Mouse (Mus musculus) retina, embryonic 14.5 days (tissue): ENCODE measurements around the gene Adamts5.

Source experiments
- DNase-seq: peaks from one replicate; pipeline ENCODE4 v3.0.0-alpha.2; 2015; ENCODE audit warnings: low spot score

Gene Adamts5

GRCm38 (mm10) chr16:85822330-85822916, 79.2 kb downstream of the Adamts5 start:
- no peak for DNase-seq

- peak; percentile 67 for DNase-seq
Observed at GRCm38 (mm10) chr16:85819808-85820458, 81.7 kb downstream of the Adamts5 start.

DNA sequence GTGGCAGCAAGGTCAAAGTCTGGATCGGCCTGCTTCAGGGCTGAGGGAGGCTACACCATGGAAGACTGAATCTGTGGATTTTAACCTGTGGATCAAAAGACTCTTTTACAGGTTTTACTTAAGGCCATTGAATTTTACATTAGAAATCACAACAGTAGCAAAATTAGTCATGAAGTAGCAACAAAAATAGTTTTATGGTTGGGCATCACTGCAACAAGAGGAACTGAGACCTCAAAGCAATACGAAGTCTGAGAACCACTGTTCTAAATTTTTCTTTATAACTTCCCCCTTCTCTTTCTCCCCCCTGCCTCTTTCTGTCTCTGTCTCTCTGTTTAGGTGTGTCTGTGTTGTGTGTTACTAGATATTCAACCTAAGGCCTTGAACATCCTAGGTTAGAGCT, 87.5 kb downstream of the Adamts5 start:
- no peak for DNase-seq

- DNase-seq: peak; percentile 85
Observed at GRCm38 (mm10) chr16:85807626-85808025, 94.0 kb downstream of the Adamts5 start.

DNA sequence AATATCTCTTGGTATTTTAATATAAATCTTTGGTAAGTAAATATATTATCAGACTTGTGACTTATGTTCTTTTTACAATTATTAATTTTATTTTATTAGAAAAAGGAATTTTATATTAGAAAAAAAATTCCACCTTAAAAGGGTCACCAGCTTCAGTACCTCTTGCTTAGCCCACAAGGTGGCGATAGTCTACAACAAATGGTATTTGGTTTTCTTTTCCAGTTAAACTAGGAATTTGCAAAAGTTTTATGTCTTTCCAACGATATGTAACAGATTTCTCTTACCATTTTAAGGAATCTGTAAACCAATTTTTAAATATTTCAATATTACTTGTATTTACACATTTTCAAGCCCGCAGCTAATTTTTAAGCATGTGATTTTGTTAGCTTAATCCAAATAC, 94.6 kb downstream of the Adamts5 start:
- DNase-seq: peak; percentile 85
